Mouse (Mus musculus): Measurements from ENCODE around the gene Them7.

GRCm38 (mm10) chr2:105370698-105371097 lies 146.6 kb downstream of the Them7 start:
- TF ChIP-seq POLR2A (IDR thresholded peaks at IDR 0.05; ENCODE audit: insufficient read depth, low read length): no peak
- no peak for TF ChIP-seq EP300 (IDR thresholded peaks at IDR 0.05; ENCODE audit: insufficient read depth, low read depth, low read length)

Data from ES-Bruce4 (cell line).